Mouse (Mus musculus): ENCODE data around the gene Rnpepl1.

Rnpepl1 gene

DNA sequence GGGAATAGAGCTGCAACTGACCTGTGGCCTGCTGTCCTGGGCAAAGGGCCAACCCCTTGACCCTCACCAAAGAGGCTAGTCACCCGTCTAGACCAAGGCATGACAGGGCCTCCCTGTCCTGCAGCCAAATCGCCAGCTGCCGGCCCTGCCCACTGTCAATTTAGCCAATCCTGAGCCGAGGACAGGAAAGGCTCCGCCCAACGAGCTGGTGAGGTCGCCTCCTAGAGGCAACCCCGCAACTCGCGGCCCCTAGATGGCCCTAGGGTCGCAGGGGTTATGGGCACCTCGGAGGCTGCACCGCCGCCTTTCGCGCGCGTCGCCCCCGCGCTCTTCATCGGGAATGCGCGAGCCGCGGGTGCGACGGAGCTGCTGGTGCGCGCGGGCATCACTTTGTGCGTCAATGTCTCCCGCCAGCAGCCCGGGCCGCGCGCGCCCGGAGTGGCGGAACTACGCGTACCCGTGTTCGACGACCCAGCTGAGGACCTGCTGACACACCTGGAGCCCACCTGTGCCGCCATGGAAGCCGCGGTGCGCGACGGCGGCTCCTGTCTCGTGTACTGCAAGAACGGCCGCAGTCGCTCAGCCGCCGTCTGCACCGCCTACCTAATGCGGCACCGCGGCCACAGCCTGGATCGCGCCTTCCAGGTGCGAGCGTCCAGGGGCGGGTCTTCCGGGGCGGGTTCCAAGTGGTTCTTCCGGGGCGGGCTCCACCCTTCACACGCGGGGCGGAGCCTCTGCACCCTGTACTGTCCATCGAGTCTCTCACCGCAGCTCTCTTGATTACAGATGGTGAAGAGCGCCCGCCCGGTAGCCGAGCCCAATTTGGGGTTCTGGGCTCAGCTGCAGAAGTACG lies 3.6 kb upstream of the Rnpepl1 start, which contains the start of gene Dusp28:
Gene Dusp28 (plus strand): TSS at position 203 of the 853 bp plus-strand sequence.
- DNase-seq (ENCODE audit: low spot score in 2 of 2): peak; percentile 57 to 79

DNA sequence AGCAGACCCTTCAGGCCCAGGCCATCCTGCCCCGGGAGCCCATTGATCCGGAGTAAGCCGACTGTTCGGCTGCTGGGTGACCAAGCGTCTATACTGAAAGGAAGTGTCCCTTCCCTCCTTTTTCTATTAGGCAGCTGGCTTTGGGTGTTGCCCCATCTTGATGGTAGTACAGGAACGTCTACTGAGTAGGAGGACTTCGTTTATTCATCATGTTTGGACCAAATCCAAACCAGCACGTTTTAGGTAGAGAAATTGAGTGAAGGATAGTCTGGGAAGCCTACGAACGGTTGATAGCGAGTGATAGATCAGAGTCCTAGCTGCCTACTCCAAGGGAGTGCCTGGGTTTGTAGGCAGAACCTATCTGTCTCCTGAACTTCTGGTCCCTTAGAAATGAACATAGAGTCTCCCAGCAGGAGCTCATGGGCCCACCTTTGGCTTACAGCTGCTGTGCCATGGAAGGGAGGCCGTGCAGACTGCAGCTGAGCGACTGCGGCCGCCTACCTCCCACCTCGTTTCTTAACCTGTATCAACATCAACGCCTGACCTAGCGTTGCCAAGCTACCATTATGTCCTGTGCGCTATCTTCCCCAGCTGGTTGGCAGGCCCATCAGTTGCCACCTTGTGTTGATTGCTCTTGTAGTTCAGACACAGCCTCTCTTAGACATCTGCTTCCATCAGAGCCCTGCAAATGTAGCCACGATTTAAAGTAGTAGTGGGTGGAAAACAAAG lies 2.8 kb upstream of the Rnpepl1 start:
- no peak for DNase-seq (ENCODE audit: low spot score in 2 of 2)

DNA sequence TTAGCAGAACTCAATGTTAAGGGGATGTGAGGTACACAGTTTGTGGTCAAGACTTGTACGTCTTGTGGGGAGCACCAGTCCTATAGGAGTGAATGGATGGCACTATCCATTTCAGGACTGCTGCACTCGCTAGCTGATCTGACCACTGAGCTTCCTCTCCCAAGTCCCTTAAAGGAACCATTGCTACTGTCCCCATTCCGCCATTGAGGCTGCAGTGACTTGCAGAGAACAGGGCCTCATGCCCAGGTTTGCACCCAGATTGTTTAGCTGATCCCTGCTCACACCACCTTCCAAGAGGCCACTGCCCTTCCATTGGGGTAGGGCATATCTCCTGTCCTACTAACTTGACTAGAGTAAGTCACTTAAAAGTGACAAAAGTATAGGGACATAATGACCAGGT lies 1.9 kb upstream of the Rnpepl1 start:
- no peak for DNase-seq (ENCODE audit: low spot score in 2 of 2)

DNA sequence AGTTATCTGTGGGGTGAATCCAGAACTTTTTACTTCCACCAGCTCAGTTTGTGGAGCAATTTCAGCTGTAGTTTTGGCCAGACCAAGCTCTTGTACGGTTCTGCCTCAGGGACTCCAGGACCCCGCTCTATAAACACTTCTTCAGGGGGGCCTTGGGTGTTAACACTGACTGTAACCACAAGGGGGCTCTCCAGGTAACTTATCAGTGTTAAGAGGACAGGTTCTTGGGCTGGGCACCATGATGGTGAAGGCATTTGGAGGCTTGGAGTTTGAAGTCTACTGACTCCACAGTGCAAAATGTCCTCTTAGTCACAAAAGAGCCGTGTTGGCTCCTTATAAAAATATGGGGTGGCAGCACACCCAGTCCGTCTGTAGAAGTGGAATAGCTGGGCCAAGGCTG lies 1.5 kb upstream of the Rnpepl1 start:
- no peak for DNase-seq (ENCODE audit: low spot score in 2 of 2)

DNA sequence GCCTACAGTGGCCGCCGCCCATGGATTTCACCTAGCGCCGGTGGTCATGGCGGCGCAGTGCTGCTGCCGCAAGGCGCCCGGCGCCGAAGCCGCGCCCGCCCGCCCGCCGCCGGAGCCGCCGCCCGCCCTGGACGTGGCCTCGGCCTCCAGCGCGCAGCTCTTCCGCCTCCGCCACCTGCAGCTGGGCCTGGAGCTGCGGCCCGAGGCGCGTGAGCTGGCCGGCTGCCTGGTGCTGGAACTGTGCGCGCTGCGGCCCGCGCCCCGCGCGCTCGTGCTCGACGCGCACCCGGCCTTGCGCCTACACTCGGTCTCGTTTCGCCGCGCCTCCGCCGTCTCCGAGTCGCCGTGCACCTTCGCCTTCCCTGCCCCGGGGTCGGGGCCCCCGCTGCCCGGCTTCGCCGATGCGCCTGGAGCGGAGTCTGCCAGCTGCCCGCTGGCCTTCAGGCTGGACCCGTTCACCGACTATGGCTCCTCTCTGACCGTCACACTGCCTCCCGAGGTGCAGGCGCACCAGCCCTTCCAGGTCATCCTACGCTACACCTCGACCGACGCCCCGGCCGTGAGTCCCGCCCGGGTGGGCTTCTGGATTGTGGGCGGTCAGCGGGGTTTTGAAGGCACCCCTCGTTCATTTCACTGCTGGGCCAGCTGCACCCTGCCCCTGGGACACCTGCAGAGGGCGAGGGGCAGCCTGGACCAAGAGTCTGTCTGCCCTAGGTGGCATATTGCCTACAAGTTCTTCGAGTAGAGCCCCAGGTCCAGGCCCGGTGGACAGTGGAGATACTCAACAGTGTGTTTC lies 540 bp downstream of the Rnpepl1 start:
- peak in 1 of 2 experiments; percentile 70 for DNase-seq (ENCODE audit: low spot score in 2 of 2)

DNA sequence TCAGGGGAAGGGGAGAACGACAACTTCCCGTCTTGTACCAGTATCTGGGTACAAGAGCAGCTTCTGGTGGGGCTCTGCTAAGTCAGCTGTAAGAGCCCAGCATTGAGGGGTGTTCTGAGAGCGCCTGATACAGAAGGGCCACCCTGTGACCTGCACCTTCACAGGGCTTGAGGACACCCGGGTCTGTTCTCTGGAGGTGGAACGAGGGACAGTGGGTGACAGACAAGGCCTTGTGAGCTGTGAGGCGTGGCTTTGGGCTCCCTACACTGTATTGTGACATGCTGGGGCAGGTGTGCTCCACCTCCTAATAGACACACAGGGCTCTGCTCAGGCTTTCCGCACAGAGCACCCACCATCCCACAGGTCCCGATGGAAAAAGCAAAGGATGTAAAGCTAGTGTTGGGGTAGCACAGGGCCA lies 1.1 kb downstream of the Rnpepl1 start:
- DNase-seq (ENCODE audit: low spot score in 2 of 2): no peak

DNA sequence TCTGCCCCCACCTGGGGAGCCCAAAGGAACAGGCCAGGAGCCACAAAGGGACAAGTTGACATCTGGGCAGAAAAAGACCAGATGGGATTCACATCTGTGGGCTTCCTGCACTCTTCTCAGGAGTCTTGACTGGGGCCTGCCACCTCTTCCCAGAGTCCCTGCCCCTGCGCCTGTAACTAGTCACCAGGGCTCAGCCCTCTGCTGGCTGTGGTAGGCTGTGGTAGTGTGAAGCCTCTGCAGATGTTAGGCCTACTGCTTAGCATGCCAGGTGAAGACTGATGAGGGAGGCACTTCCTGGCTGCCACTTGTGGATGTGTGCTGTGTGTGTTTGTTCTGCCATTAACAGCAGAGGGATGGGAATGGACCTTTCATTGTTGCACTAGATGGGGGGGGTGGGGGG lies 1.7 kb downstream of the Rnpepl1 start:
- DNase-seq (ENCODE audit: low spot score in 2 of 2): peak in 1 of 2 experiments; percentile 18

DNA sequence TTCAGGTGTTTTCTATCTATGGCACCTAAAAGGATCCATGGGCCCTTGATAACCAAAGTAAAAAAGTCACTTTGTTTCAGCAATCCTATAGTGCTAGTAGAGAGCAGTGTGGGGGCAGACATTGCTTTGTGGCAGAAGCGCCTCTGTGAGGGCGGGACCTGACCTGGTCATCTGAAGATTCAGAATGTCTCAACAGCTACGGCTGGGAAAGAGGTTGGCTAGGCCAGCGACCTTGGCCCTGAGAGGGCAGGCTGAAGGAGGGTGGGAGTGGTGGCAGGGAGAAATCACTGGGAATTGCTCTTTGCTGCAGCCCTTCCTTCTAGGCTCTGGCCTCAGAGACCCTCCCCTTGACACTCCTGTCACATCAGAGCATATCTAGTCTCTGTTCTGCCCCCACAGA lies 3.7 kb downstream of the Rnpepl1 start:
- DNase-seq (ENCODE audit: low spot score in 2 of 2): peak in 1 of 2 experiments; percentile 7

DNA sequence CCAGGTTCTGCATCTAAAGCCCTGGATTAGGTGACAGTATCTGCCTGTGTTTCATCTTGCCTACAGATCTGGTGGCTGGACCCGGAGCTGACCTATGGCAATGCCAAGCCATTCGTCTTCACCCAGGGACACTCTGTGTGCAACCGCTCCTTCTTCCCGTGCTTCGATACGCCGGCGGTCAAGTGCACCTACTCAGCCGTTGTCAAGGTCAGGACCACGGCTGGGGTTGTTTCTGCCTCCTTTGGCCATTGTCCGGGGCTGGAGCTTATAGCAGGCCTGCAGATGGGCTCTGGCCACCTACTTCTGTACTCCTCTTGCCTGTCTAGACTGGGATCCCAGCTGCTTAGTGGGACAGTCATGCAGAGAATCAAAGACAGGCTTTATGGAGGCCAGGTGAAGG lies 4.4 kb downstream of the Rnpepl1 start:
- peak in 1 of 2 experiments; percentile 12 for DNase-seq (ENCODE audit: low spot score in 2 of 2)

DNA sequence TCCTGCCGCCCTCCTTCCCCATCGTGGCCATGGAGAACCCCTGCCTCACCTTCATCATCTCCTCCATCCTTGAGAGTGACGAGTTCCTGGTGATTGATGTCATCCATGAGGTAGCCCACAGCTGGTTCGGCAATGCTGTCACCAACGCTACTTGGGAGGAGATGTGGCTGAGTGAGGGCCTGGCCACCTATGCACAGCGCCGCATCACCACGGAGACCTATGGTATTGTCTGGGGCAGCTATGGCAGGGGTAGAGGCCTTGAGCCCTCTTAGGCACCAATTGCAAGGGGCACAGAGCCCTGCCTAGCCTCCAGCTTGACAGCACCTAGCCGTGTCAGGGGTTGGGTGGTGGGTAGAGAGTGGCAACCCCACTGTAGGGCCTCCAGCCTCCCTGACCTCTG lies 6.1 kb downstream of the Rnpepl1 start:
- no peak for DNase-seq (ENCODE audit: low spot score in 2 of 2)

DNA sequence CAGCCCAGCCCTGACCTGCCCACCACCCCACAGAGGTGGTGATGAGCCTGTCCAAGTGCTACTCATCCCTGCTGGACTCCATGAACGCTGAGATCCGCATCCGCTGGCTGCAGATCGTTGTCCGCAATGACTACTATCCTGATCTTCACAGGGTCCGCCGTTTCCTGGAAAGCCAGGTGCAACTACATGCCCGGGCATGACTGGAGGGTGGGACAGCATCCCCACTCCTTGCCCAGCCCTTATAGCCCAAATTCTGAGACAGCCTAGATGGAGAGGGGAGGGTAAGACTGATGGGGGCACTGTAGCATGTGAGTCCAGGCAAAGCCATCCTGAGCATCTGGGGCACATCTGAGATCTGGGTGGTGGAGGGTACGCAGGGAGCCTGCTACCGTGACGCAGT lies 8.6 kb downstream of the Rnpepl1 start:
- DNase-seq (ENCODE audit: low spot score in 2 of 2): no peak

DNA sequence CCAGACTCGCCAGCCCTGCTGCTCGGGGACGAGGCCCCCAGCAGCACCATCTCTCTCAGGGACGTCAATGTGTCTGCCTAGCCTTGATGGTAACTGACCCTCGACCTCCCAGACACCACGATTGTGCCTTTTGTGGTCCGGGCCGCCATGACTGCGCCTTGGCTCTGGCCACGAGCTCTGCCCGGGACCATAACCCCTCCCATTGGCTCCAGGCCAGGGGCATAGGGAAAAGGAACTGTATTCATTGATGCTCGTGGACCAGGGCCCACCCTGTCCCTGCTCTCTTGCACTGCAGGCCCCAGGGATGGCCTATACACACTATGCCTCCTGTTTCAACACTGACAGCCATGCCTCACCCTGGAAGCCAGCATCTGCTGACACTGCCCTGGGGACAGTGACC lies 9.2 kb downstream of the Rnpepl1 start:
- DNase-seq (ENCODE audit: low spot score in 2 of 2): no peak

DNA sequence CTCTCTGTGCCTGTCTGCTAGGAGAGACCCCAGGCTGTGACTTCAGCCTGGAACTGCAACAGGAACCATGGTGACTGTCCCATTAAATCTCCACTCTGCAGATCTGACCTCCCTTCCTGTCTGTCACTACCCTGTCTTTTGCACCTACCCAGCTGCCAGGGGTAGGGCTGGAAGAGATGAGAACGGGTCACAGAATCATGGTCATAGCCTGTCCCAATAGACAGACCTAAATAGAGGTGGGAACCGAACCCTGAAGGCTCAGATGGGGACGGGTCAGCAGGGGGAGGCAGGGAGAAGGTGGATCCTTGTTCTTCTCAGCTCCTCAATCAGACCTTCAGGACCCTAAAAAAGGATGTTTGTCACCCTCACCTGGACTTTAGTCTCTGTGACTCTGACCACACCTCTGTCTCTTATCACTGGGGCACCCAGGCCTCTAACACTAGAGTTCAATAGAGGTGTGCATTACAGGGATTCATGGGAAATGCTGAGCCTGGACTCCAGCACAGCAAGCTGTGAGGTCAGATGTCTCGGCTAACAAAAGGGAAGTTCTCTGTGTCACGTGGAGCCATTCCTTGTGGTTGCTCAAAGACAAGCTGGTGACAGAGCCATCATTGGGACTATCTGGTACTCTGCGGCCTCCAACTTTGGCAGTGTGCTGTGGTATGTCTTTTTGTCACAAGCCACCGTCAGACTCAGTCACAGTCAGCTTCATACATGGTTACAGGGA lies 10.1 kb downstream of the Rnpepl1 start:
- no peak for DNase-seq (ENCODE audit: low spot score in 2 of 2)

DNA sequence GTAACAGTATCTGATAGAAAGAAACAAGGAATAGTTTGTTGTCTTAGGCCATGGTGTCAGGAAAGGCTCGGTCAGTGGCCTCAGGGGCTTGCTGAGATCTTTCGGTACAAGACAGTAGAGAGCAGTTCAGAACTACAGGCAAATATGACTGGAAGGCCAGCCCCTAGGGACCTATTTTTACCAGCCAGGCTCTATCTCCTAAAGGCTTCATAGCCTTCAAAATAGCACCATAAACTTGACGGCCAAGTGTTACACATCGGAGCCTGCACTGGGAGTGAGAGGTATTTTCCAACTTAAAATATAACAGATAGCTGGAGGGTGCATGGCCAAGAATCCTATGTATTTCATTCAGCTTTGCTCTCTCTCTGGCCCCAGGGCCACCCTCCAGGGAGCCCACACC lies 10.9 kb downstream of the Rnpepl1 start:
- DNase-seq (ENCODE audit: low spot score in 2 of 2): no peak

DNA sequence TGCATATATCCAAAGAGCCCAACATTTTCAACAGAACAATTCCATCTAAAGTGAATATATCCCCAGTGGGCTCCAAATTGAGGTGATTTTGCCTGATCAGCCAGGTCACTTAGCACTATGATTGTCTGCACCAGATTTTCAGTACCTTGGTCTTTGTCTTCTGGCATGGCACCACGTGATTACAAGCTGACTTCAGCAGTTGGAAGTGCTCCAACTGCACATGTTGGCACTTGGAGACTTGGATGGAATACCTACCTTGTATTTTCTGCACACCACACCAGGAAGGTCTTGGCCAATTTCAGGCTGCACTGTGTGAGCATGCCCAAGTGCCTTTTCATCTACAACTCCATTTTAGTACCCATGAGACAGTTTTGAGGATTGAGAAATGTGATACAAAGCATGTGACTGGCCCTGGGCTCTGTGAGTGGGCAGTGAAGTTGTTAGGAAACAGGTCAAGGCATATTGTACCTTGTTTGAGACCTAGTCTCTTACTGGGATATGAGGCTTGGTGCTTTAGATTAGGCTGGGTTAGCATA lies 19.7 kb downstream of the Rnpepl1 start:
- no peak for DNase-seq (ENCODE audit: low spot score in 2 of 2)

DNA sequence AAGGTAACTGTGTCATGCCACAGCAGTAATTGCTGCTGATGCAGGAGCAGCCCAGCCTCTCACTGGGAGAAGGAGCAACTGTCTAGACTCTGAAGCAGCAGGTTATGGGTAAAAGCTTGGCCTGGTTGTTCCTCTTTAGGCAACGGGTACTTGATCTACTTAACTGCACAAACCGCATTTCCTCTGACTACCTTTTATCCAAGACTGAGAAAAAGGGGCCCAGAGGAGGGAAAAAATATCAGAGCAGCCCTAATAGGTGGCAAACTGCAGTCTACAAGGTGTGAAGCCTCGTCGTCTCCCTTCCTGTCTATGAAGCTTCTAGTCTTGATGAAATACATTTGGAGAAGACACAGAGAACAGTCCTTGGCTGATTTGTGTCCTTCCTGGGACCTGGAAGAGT lies 23.0 kb downstream of the Rnpepl1 start:
- DNase-seq (ENCODE audit: low spot score in 2 of 2): no peak

DNA sequence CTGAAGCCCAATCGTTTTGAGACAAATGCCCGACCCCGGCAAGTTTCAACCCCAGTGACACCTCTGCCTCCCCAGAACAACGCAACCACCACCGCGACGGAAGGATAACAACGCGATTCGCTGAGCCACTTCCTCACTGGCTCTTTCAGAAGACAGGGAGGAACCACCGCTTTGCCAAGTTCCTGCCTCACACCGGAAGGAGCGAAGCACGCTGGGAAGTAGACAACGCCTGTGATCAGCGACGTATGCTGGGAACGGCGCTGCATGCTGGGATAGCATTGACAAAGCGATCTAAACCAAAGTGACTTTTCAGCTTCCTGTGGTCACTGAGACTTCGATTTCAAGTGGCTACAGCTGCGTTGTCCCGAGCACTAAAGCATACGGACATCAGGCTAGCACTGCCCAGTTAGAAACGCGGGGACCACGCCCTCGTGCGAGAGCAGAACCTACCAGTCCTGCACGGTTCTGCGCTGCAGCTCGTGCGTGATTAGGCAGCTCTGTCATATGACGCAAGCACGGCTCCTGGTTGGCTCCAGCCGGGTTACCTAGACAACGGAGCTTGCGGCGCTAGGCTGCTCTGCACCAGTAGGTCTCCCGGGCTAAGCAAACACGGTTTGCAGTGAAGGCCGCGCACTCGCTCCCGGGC lies 23.7 kb downstream of the Rnpepl1 start, which contains the start of gene Capn10:
Gene Capn10 (plus strand): TSS at position 195 of the 646 bp plus-strand sequence.
- peak; percentile 60 to 88 for DNase-seq (ENCODE audit: low spot score in 2 of 2)

DNA sequence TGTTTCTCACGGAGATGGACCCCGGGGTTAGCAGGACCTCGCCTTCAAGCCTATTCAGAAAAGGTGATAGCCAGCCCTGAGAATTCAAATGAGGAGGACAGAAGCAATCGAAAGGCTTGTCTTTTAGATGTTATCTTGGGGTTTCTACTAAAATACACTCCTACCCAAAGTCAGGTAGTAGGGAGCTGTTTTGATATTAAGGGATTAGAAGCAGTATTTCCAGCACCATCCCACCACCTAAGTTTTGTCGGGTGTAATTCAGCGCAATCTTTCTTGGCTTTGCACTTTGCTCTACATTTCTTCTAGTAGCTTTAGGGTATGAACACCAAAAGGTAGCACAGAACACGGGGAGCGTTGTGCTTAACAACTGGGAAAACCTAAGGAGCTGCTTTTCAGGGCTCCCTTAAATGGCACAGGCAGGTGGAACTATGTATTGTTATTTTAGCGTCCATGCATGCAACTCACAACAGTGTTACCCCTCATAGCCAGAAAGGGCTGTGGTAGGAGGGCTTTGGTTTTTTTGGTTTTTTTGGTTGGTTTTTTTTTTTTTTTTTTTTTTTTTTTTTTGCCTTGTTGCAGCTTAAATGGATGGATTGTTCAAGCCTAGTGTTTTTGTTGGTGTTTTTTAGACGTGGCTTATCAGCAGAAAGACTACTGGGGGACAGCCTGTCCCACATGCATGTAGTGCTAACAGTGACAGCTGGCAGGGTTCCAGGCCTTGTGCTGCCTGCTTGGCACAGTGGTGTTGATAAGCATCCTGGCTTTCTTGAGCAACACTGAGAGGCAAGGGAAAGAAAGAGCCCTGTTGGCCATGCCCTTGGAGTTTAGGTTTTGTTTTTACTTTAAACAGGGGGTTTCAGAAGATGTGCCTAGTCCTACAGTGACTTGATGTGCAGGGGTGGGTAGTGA lies 24.7 kb downstream of the Rnpepl1 start:
- peak in 1 of 2 experiments; percentile 65 for DNase-seq (ENCODE audit: low spot score in 2 of 2)

DNA sequence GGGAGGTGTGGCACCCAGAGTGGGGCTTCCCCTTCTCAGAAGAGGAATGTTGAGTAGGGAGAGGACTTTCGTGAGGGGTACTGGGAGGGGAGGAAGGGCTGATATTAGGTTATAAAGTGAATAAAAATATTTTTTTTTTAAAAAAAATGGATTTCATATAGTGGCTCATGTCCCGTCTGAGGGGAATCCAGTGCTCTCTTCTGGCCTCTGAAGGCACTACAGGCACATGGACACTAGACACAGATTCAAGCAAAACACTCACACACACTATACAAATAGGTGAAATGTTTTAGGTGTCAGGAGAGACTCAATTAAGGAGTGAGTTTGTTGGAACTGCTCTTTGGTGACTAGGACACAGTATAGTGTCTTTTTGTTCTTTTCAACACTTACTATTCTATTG lies 25.4 kb downstream of the Rnpepl1 start:
- DNase-seq (ENCODE audit: low spot score in 2 of 2): no peak
